Mouse (Mus musculus) bone marrow macrophage, adult 2 months (primary cell): Measurements from ENCODE around the gene Tbc1d14.

Source experiments
- CTCF ChIP-seq: IDR thresholded peaks from 2 replicates; pipeline ENCODE4 v1.5.1; 2012; ENCODE audit warnings: low read depth, mild to moderate bottlenecking, low read length, moderate library complexity
- POLR2A ChIP-seq: IDR thresholded peaks from 2 replicates; pipeline ENCODE4 v1.6.1; 2012; ENCODE audit warnings: mild to moderate bottlenecking, low read depth, low read length, borderline replicate concordance

- TF ChIP-seq POLR2A (no peak), CTCF (no peak)
These were observed 128.1 kb downstream of the Tbc1d14 start, which contains the start of gene Grpel1 for GRCm38 (mm10) chr5:36464709-36465661.
